Mouse (Mus musculus): Measurements from ENCODE around the gene Itih5. TPM values are rescaled to one million over a fixed set of nuclear protein-coding genes. Genes with fewer than 3 reads are reported as not detected.

Itih5 gene
- polyA plus RNA-seq, 1 experiment from 2014 or later: 3.2 TPM

- Histone ChIP-seq H3K4me3 (ENCODE audit: low read depth, low read length) (no peak overlapping the region; the same call in 1 of the 2 replicates), H3K36me3 (replicated peaks; ENCODE audit: insufficient read depth, low read length) (peaks cover 5% of the 10 kb centered on the region; the same call in 1 of the 2 replicates), H3K27me3 (ENCODE audit: insufficient read depth, low read length) (no peaks in the 10 kb centered on the region), H3K9ac (replicated peaks) (0 out of 2 replicates have a peak overlapping the region, but pooled peaks have one; percentile 65), H3K4me1 (ENCODE audit: insufficient read depth) (peaks cover 7% of the 10 kb centered on the region; the same call in 1 of the 2 replicates), H3K27ac (ENCODE audit: low read depth) (peak overlapping the region; percentile 92), H3K4me2 (ENCODE audit: low read depth, low read length) (peak overlapping the region; percentile 60), H3K9me3 (ENCODE audit: low read length) (no peaks in the 10 kb centered on the region)
- 45% methylated on average over 5 of the region's 5 CpGs for WGBS (ENCODE audit: insufficient replicate concordance)
- TF ChIP-seq CTCF (IDR thresholded peaks at IDR 0.05; ENCODE audit: low read depth) (no peak), EP300 (IDR thresholded peaks at IDR 0.05; ENCODE audit: low read depth) (no peak)
- no peak for DNase-seq
- peak; percentile 46 for ATAC-seq
These were observed 25.9 kb upstream of the Itih5 start for GRCm38 (mm10) chr2:10127471-10127870.

GRCm38 (mm10) chr2:10128571-10128970 lies 24.8 kb upstream of the Itih5 start:
- H3K4me3 ChIP-seq (ENCODE audit: low read depth, low read length): peak overlapping the region; percentile 45
- WGBS (ENCODE audit: insufficient replicate concordance): 48% methylated on average over 4 of the region's 4 CpGs
- ATAC-seq (peak; percentile 68), DNase-seq (no peak)
- H3K27ac ChIP-seq (ENCODE audit: low read depth): peak overlapping the region; percentile 92
- H3K4me1 ChIP-seq (ENCODE audit: insufficient read depth): peaks cover 9% of the 10 kb centered on the region; the same call in 1 of the 2 replicates
- H3K9me3 ChIP-seq (ENCODE audit: low read length): no peaks in the 10 kb centered on the region
- H3K36me3 ChIP-seq (replicated peaks; ENCODE audit: insufficient read depth, low read length): 0 out of 2 replicates have a peak, but pooled peaks cover 3% of the 10 kb centered on the region
- TF ChIP-seq EP300 (IDR thresholded peaks at IDR 0.05; ENCODE audit: low read depth) (peak; percentile 56), CTCF (IDR thresholded peaks at IDR 0.05; ENCODE audit: low read depth) (no peak)
- no peaks in the 10 kb centered on the region for H3K27me3 ChIP-seq (ENCODE audit: insufficient read depth, low read length)
- H3K4me2 ChIP-seq (ENCODE audit: low read depth, low read length): peak overlapping the region; percentile 60
- H3K9ac ChIP-seq (replicated peaks): peak overlapping the region; percentile 65

GRCm38 (mm10) chr2:10130341-10130990 lies 22.9 kb upstream of the Itih5 start:
- 56% methylated on average over 8 of the region's 8 CpGs for WGBS (ENCODE audit: insufficient replicate concordance)
- H3K9me3 ChIP-seq (ENCODE audit: low read length): no peaks in the 10 kb centered on the region
- H3K4me3 ChIP-seq (ENCODE audit: low read depth, low read length): peak overlapping the region; percentile 45
- peak; percentile 43; the same call in 1 of the 2 replicates for TF ChIP-seq EP300 (IDR thresholded peaks at IDR 0.05; ENCODE audit: low read depth)
- TF ChIP-seq CTCF (IDR thresholded peaks at IDR 0.05; ENCODE audit: low read depth): no peak
- H3K27me3 ChIP-seq (ENCODE audit: insufficient read depth, low read length): no peaks in the 10 kb centered on the region
- H3K4me1 ChIP-seq (ENCODE audit: insufficient read depth): peaks cover 9% of the 10 kb centered on the region; the same call in 1 of the 2 replicates
- H3K4me2 ChIP-seq (ENCODE audit: low read depth, low read length): peak overlapping the region; percentile 60; the same call in 1 of the 2 replicates
- DNase-seq (no peak), ATAC-seq (peak; percentile 59)
- H3K9ac ChIP-seq (replicated peaks): peak overlapping the region; percentile 65
- 0 out of 2 replicates have a peak, but pooled peaks cover 3% of the 10 kb centered on the region for H3K36me3 ChIP-seq (replicated peaks; ENCODE audit: insufficient read depth, low read length)
- peak overlapping the region; percentile 92 for H3K27ac ChIP-seq (ENCODE audit: low read depth)

DNA sequence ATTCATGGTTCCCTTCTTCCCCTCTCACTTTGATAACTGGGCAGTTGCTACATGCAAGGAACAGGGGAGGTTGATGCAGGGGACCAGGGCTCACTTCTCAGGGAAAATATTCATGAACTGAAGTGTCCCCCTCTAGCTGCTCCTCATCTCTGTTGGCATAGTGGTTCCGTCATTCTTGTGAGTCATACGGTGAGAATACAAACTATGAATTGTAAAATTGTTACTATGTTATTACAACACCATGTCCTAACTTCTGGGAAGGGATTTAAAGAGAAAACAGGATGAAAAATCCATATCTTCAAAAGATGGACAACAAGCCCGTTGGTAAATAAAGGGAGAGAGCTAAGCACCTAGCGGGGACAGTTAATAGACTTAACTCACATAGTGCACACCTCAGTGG lies 22.1 kb upstream of the Itih5 start, which contains the start of gene Itih2:
TSS of gene Itih2 (minus strand) at position 101 of the 400 bp plus-strand sequence.
- no peaks in the 10 kb centered on the region for H3K9me3 ChIP-seq (ENCODE audit: low read length)
- TF ChIP-seq CTCF (IDR thresholded peaks at IDR 0.05; ENCODE audit: low read depth): no peak
- 0 out of 2 replicates have a peak, but pooled peaks have one; percentile 15 for TF ChIP-seq EP300 (IDR thresholded peaks at IDR 0.05; ENCODE audit: low read depth)
- no peaks in the 10 kb centered on the region for H3K27me3 ChIP-seq (ENCODE audit: insufficient read depth, low read length)
- peak within 1 kb of the TSS; percentile 92 for H3K27ac ChIP-seq (ENCODE audit: low read depth)
- H3K4me3 ChIP-seq (ENCODE audit: low read depth, low read length): peak within 1 kb of the TSS; percentile 45
- WGBS (ENCODE audit: insufficient replicate concordance): 60% methylated on average over 4 of the region's 4 CpGs
- H3K4me1 ChIP-seq (ENCODE audit: insufficient read depth): peaks cover 9% of the 10 kb centered on the region; the same call in 1 of the 2 replicates
- H3K36me3 ChIP-seq (replicated peaks; ENCODE audit: insufficient read depth, low read length): 0 out of 2 replicates have a peak, but pooled peaks cover 3% of the 10 kb centered on the region
- DNase-seq (no peak), ATAC-seq (no peak)
- peak within 1 kb of the TSS; percentile 60 for H3K4me2 ChIP-seq (ENCODE audit: low read depth, low read length)
- peak within 1 kb of the TSS; percentile 65 for H3K9ac ChIP-seq (replicated peaks)

DNA sequence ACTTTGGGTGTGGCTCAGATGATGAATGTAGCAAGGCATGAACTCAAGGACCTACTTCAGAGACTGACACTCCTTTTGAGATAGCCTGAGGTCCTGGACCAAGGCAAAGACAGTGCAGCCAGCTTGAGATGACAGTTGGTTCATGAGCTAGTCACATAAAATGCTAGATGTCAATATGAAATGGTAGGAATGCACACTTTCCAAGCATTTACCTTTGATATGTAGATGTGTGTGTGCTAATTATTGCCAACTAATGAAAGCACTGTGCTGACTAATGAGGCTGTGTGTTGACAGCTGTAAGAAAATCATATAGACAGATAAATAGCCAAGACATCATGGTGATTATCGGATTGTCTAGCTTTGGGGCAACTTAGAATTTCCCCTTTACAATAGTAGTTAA lies 21.2 kb upstream of the Itih5 start:
- Histone ChIP-seq H3K36me3 (replicated peaks; ENCODE audit: insufficient read depth, low read length) (0 out of 2 replicates have a peak, but pooled peaks cover 3% of the 10 kb centered on the region), H3K9me3 (ENCODE audit: low read length) (no peaks in the 10 kb centered on the region), H3K9ac (replicated peaks) (no peak overlapping the region), H3K27me3 (ENCODE audit: insufficient read depth, low read length) (no peaks in the 10 kb centered on the region), H3K27ac (ENCODE audit: low read depth) (peak overlapping the region; percentile 92), H3K4me3 (ENCODE audit: low read depth, low read length) (no peak overlapping the region), H3K4me2 (ENCODE audit: low read depth, low read length) (no peak overlapping the region), H3K4me1 (ENCODE audit: insufficient read depth) (peaks cover 12% of the 10 kb centered on the region)
- DNase-seq: no peak
- TF ChIP-seq EP300 (IDR thresholded peaks at IDR 0.05; ENCODE audit: low read depth): no peak
- no peak for TF ChIP-seq CTCF (IDR thresholded peaks at IDR 0.05; ENCODE audit: low read depth)
- no peak for ATAC-seq
- 79% methylated on average over 1 of the region's 1 CpGs for WGBS (ENCODE audit: insufficient replicate concordance)

DNA sequence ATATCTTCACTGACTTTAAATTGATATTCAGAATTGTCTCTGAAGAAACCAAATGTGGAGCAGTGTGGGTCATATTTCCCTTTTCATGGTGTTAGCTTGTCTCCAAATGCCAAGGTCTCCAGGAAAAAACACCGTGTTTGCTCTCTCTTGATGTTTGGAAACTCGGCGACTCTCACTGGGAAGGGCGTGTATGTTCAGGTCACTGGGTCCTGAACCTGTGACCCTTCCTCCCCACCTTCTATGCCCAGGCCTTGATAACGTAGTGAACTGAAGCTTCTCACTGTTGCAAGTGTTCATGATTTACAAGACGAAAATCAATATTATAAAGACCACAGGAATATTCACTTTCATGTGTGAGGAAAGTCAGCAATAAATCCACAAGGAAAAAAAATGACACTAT lies 19.4 kb upstream of the Itih5 start:
- Histone ChIP-seq H3K36me3 (replicated peaks; ENCODE audit: insufficient read depth, low read length) (no peaks in the 10 kb centered on the region), H3K4me2 (ENCODE audit: low read depth, low read length) (no peak overlapping the region), H3K9me3 (ENCODE audit: low read length) (no peaks in the 10 kb centered on the region), H3K4me1 (ENCODE audit: insufficient read depth) (peaks cover 12% of the 10 kb centered on the region), H3K9ac (replicated peaks) (no peak overlapping the region), H3K27me3 (ENCODE audit: insufficient read depth, low read length) (no peaks in the 10 kb centered on the region), H3K27ac (ENCODE audit: low read depth) (peak overlapping the region; percentile 84), H3K4me3 (ENCODE audit: low read depth, low read length) (no peak overlapping the region)
- 56% methylated on average over 6 of the region's 6 CpGs for WGBS (ENCODE audit: insufficient replicate concordance)
- TF ChIP-seq CTCF (IDR thresholded peaks at IDR 0.05; ENCODE audit: low read depth) (no peak), EP300 (IDR thresholded peaks at IDR 0.05; ENCODE audit: low read depth) (no peak; the same call in 1 of the 2 replicates)
- DNase-seq (peak; percentile 40), ATAC-seq (peak; percentile 73)

Data from liver, postnatal 0 days (tissue).